Comparison of ENCODE assay signal across 12 mouse cellular contexts in the genomic region with DNA sequence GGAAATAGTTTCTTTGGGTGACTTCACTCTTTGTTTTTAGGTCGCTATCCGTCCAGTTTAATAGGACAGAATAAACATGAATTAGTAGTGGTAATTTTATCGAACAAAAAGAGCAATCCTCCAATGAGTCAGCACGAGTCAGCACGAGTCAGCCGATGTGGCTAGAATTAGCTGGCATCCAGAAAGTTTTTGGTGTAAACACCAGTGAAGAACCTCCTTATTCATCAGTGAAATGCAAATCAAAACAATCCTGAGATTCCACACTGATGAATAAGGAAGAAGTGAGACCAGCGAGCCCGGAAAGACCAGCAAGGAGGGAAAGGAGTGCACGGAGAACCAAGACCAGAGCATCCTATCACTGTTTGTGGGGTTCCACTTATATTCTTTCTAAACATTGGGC.
"Had no signal": no experiment of that assay in that cellular context is flagged by ENCODE, and none has a peak within 500 bp of the region (broad histone marks: within the 10 kb centered on the region; RNA-seq: fewer than 3 reads in every experiment).

No protein-coding gene starts in this region.

- DNase-seq: kidney, postnatal 10 days; kidney, postnatal 4 days; lung, adult 2 months; lung, postnatal 36 days; thymus, postnatal 36 days had no signal

- H3K4me1 ChIP-seq: limb, embryonic 10.5 days; liver, embryonic 15.5 days; midbrain, embryonic 13.5 days; neural tube, embryonic 12.5 days had no signal

- H3K9me3 ChIP-seq: limb, embryonic 10.5 days; liver, embryonic 15.5 days; midbrain, embryonic 13.5 days; neural tube, embryonic 12.5 days had no signal

- H3K9ac ChIP-seq: liver, embryonic 15.5 days; midbrain, embryonic 13.5 days; neural tube, embryonic 12.5 days had no signal

- H3K36me3 ChIP-seq: limb, embryonic 10.5 days; liver, embryonic 15.5 days; midbrain, embryonic 13.5 days; neural tube, embryonic 12.5 days had no signal

- H3K27me3 ChIP-seq: liver, embryonic 15.5 days; midbrain, embryonic 13.5 days; neural tube, embryonic 12.5 days had no signal

- H3K4me2 ChIP-seq: liver, embryonic 11.5 days; liver, embryonic 15.5 days; midbrain, embryonic 13.5 days; neural tube, embryonic 12.5 days had no signal

- H3K27ac ChIP-seq: layer of hippocampus, adult 2 months; limb, embryonic 10.5 days; liver, embryonic 15.5 days; midbrain, embryonic 13.5 days; neural tube, embryonic 12.5 days had no signal

- ATAC-seq: lung, postnatal 0 days; midbrain, embryonic 13.5 days had no signal

- H3K4me3 ChIP-seq: layer of hippocampus, adult 2 months; limb, embryonic 10.5 days; liver, embryonic 15.5 days; midbrain, embryonic 13.5 days; neural tube, embryonic 12.5 days had no signal
